Mouse (Mus musculus): ENCODE results near the gene Pdss2.

Gene Pdss2

DNA sequence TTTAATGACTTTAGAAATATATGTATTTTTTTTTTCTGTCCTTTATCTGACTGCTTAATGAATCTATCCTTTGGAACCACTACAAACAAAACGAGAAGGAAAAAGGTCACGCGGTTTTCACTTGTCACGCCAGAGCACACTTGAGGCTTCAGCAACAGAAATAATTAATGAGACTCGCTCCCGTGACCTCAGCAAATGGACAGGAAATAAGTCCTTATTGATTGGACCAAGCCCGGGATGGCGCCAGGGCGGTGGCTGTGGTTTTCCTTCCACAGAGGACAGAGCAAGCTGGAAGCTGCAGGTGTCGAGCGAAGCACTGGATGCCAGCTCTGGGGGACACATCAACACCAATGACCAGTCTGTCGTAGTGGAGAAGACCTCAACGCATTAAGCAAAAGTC is 218.8 kb downstream of the Pdss2 start:
- no peak for DNase-seq (ENCODE audit: low read depth)

DNA sequence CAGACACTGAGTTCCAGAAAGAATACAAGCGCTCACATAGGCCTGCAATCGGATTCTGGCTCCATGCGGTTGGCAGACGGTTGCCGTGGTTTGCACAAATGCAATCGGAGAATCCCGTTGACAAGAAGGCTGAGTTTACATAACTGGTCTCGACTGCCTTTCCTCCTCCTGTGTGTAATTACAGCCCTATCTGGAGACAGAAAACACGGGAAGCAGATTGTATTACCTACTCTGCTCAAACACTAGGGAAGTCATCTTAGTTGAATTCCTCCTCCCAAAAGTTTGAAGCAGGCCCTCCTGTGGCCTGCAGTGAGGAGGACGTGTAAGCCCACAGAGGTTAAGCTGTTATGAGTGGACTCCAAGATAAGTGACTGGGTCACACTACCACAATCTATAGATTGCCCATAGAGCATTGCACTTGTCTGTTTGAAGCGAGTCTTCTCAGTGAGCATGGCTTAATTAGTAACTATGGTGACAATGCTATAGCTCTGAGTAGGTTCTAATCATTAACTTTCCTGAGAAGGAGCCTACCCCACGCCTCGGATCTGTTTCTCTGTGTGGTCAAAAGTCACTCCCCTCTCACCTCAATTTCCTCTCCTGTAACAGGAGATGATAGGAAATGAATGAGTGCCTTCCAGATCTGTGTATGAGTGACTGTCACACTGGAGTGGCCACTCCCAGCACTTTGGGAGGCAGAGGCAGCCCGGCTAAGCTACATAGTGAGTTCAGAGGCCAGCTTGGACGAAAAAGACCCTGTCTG is 219.9 kb downstream of the Pdss2 start:
- no peak for DNase-seq (ENCODE audit: low read depth)

DNA sequence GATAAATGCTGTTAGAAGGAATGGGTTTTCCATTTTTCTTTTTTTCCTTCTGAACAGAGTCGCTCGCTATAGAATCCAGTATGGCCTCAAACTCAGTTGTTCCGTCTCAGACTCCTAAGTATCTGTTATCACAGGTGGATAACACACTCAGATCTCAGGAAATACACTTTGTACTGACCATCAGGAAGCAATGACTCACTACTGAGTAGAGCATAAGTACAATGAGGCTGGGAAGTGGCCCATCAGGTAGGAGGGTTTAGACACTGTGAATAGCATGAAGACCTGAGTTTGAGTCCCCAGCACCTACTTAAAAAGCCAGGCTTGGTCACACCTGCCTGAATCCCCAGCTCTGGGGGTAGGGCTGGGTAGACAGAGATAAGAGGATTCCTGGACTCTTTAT is 227.4 kb downstream of the Pdss2 start:
- no peak for DNase-seq (ENCODE audit: low read depth)

DNA sequence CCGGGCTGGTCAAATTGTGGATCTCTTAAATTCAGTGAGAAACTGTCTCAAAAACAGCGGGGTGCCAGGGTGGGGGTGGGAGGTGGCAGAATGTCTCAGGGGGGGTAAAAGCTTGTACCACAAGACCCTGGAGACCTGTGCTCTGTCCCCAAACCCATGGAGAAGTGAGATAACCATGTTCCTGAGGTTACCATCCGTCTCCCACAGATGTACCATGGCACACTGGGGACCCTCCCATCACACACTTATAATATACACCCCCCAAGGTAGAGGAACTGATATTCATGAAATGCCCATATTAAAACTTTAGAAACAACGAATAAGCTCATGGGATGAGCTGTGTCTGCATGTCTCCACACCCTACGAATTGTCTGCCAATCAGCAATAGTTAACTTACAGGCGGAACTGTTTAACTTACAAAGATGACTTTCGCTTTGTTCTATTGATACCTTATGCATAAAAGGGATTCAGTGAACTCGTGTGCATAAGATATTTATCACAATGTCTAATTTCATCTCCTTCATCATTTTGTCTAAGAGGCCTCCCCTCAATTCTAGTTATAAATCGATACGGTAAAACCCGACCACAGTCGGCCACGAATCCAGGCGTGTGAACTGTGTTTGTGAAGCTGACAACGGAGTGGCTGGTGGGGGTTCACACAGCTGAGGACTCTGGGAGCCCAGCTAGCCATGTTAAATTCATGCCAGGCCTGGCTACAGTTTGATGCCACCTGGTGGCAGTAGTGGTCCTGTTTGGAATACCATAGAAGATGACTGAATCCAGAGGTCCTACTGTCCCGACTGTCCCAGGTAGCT is 230.8 kb downstream of the Pdss2 start:
- DNase-seq (ENCODE audit: low read depth): peak; percentile 31

DNA sequence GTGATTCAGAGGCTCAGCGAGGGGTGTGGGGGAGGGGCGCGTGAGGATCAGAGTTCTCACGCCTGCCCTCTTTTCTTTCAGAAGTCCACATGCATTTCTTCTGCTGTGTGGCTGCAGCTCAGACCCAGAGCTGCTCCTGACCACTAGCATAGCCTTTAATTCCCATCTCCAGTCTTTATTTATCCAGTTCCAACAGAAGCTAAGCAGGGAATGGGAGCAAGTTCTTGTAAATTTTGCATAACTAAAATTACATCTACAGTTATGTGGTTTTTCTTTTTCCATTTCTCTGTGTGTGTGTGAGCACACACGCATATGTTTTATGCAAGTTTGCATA is 231.3 kb downstream of the Pdss2 start:
- DNase-seq (ENCODE audit: low read depth): no peak

DNA sequence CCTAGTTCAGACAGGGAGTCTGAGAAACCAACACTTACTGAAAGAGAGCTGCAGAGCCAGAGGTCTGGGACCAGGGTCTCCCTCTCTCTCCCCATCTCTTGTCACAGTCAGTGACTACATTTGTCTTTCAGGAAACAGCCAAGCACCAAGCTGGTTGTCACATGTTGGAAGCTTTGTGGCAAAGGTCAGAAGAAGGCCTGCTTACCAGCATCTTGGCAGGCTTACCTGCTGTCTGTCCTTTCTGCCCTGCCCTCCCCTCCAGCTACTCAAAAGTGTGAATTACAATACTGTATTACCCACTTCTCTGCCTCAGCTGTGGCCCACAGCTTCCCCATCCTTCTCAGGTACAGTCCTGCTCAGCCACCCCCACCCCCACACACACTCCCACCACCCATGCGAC is 232.9 kb downstream of the Pdss2 start:
- DNase-seq (ENCODE audit: low read depth): no peak

DNA sequence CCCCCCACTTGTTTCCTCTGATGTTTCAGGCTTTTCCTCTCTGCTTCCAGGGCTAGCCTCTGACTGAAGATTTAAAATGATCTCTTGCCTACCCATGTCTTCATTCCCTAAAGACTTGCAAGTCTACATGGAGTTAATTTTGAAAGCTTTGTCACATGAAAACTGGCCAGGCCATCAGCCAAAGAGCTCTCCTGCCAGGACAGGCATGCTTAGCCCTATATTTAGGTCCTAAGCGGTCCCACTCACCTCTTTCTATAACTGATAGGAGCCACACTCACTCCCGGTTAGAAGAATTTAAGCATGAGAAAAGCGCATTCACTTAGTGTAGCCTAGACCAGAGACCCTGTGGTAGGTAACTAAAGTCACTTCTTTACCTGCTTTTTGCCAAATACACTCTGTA is 233.4 kb downstream of the Pdss2 start:
- no peak for DNase-seq (ENCODE audit: low read depth)

DNA sequence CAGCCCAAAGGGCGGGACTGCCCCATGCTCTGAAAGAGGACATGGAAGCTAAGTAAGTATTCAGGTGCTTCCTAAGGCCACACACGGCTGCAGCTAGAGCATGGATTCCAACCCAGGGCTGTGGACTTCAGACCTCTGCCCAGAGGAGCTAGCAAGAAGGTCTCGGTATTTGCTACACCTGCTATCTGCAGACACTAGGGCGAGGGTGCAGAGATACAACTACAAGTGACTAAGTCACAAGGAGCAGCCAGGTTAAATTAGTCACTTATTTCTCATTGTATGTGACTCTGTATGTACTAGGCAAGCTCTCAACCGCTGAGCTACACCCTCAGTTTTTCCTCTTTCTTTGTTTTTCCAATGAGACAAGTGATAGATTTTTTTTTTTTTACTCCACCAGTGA is 241.5 kb downstream of the Pdss2 start:
- no peak for DNase-seq (ENCODE audit: low read depth)

DNA sequence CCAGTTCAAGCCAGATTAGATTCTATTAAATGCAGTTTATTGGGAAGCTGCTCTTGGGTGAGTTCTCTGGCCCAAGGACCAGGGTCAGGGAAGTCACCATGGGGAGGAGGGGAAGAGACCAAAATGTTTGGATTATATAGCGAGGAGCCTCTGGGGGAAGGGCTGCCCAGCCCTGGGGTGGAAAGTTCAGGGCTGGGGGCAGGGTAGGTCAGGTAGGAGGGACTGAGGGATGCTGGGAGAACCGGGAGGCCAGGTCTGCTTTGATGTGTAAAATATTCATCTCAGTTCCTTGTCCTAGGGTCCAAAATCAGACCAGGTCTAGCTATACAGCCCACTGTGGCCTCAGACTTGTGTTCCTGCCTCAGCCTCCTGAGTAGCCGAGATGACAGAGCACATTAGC is 241.9 kb downstream of the Pdss2 start:
- no peak for DNase-seq (ENCODE audit: low read depth)

DNA sequence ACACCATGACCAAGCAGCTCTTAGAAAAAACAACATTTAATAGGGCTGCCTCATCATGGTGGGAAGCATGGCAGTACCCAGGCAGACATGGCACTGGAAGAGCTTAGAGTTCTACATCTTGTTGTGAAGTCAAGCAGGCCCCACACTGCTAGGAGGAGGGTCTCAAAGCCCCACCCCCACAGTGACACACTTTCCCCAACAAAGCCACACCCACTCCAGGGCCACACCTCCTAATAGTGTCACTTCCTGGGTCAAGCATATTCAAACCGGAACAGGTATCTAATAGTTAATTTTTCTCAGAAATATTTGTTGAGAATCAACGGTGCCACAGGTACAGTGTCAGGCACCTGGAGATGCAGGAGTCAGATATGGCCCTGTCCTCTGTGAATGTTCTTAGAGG is 244.9 kb downstream of the Pdss2 start:
- no peak for DNase-seq (ENCODE audit: low read depth)

DNA sequence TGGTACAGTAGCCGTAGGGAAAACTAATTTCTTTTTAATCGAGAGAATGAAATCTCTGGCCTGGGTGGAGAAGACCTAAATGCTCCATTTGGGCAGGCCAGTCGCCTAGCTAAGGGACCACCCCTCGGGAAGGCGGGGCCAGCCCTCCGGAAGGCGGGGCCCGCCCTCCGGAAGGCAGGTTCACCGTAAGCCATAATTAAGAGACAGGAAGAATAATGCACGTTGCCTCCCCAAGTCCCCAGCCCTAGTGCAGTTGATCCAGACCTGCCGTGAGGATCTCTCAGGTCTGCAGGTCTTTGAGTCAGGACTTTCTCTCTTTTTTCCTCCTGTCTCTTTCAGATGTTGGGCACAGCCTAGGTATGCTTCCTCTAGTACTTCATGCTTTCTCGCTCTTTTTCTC is 246.4 kb downstream of the Pdss2 start:
- DNase-seq (ENCODE audit: low read depth): no peak

DNA sequence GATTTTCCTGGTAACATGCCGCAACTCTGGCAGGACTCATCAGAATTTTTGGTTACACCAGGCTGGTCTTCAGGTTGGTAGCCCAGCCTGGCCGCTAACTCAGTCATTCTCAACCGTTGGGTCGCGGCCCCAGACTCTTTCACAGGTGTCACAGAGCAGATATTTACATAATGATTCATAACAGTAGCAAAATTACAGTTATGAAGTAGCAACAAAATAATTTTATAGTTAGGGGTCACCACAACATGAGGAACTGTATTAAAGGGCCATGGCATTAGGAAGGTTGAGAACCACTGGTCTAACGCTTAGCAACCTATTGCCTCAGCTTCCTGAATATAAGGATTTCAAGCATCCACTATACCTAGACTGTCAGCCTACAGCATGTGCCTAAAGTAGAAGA is 247.0 kb downstream of the Pdss2 start:
- DNase-seq (ENCODE audit: low read depth): no peak

DNA sequence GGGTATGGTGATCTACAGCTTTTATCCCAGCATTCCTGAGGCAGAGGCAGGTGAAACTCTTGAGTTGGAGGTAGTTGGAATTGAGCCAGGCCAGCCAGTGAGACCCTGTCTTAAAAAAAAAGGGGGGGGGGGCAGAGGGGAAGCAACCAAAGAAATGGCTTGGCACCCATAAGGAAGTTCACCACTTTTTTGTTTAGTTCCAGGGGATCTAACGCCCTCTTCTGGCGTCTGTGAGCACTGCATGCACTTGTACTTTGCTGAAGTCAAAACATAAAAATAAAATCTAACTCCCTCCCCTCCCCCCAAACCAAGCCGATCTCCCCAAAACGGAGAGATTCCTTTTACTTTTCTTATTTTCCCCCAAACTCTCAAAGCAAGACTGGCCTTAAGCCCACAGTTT is 254.1 kb downstream of the Pdss2 start:
- no peak for DNase-seq (ENCODE audit: low read depth)

DNA sequence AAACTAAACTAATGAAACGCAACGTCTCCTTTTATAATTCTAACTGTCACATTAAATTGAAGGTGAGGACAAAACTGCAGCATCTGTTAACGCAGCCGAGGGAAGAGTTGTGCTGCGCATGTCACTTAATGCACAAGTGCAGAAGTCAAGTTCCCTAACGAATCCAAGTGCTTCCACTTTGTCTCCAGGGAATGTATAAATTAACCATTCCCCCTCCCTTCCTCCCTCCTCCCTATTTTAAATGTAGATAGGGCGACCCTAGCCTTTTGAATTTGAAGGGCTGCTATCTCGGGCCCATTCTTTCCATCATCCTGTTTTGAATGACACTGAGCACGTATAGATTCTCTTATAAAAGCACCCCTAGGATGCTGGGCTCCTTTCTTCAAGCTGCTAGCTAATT is 256.2 kb downstream of the Pdss2 start:
- no peak for DNase-seq (ENCODE audit: low read depth)

DNA sequence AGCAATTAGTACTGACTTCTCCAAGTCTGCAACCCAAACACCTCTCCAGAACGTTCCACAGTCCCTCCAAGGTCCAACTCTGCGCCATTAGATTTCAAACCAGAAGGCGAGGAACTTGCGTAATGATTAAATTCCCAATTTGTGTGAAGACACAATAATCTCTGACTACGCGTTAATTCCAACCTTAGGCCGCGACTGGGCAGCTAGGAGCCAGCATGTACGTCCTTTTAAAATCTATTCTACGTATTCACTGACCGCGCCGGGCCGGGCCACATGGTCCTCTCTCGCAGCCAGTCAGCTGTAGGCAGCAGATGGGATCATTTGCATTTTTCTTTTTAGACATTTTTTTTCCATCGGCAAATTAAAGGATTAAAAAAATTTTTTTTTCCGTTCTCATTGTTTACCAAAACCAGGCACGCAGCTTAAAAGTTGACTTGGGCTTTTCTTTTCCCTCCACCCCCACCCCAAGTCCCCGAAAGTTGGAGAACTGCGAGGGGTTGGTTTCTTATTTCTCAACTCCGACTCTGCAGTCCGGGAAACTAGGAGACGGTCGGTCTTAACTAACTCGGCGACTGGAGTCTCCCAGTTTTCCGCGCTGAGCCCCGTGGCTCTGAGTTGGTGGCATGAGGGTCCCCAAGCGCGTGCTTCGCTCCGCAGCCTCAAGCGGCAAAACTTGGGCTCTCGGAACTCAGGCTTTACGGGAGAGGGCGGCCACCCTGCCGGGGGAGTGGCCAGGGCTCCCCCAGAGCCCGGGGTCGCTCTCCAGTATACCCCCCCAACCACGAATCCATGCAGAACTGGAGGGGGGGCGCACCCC is 256.8 kb downstream of the Pdss2 start:
- no peak for DNase-seq (ENCODE audit: low read depth)

DNA sequence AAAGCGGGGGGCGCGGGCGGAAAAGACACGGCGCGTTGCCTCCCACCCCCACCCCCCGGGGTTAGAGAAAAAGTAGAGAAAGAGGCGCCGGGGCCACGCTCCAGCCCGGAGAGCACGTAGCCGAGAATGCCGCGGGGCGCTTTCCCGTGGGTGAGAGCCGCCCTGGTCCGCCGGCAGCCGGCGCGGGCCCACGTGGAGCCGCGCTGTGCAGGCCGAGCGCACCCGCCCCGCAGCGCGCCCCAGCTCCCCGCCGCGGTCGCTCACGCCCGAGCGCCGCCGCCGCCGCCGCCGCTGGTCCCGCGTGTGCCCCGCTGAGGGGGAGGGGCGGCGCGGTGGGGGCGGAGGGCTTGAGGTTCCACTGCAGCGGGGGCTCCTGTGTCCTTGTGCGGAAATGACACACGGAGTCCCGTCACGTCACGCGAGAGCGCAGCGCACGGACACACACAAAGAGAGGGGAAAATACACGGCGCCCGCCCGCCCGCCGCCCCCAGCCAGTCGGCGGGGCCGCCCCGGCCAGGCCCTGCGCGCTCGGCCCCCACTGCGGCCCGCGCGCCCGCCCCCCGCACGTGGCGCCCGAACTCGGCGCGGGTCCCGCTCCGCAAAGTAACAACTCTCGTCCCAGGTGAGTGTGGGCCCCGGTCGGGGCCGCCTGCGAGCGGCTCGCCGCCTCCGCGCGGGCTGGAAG is 257.6 kb downstream of the Pdss2 start, which contains the start of gene Bend3:
TSS of gene Bend3 (plus strand) at position 81 of the 685 bp plus-strand sequence.
- DNase-seq (ENCODE audit: low read depth): no peak

DNA sequence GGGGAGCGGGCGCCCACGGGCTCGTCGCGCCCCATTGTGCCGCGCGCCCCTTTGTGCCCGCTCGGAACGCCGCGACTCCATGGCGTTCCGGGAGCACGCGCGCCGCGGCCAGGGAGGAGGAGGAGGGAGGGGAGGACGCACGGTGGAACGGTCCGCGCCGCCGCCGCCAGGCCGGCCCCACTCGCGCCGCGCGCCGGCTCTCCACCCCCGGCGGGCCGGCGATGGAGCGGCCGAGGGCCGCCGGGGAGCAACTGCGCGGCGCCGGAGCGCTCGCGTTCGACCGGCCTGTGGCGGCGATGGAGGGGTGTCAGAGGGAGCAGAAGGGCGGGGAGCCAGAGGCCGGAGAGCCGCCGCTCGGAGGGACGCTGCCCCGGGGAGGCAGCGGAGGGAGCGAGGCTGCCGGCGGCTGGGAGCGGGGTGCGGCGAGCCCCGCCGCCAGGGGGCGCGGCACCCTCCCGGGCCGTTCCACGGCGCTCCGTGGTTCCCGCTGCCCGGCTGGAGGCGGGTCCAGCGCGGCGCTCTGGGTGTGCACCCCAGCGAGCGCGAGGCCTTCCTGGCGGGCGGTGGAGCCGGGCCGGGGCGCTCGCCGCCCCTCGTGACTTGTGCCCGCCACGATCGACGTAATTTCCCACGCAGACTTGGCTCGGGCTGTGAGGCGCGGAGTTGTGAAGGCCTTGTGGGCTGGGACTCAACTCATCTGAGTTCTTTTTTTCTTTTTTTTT is 258.3 kb downstream of the Pdss2 start:
- DNase-seq (ENCODE audit: low read depth): peak; percentile 72

DNA sequence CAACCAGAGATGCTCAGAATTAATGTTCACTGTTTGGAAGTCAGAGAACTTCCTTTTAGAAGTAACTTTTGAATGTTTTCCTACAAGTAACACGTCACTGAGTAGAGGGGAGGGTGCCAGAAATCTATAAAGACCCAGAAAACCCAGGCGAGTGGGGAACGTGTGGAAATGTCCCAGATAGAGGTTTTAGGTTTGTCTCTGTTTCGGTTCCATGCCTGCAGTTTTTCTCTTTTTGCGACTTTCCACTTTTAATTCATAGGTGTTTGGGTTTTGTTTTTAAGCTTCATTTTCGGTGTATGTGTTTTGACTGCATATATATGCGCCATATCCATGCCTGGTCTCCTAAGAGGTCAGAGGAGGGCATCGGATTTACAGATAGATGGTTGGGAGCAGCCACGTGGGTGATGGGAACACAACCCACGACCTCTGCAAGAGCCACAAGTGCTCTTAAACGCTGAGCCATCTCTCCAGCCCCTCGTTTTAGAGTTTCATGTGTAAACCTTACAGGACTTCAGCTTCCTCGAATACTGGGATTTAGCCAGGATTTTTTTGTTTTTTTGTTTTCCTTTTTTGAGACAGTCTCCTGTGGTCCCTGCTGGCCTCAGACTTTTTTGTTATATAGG is 259.1 kb downstream of the Pdss2 start:
- no peak for DNase-seq (ENCODE audit: low read depth)

DNA sequence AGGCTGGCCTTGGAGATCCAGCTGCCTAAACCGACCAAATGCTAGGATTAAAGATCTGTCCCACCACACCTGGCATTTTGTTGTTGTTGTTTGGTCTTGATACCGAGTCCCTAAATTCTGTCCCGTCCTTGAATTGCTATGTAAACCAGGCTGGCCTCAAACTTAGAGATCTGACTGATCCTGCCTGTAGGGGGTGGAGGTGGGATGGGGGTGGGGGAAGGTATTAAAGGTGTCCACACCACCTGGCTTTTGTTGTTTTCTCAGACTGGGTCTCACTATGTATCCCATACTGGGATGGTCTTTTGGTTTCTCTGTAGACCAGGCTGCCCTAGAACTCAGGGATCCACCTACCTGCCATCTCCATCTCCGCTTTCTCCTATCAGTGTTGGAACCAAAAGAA is 259.9 kb downstream of the Pdss2 start:
- DNase-seq (ENCODE audit: low read depth): no peak

DNA sequence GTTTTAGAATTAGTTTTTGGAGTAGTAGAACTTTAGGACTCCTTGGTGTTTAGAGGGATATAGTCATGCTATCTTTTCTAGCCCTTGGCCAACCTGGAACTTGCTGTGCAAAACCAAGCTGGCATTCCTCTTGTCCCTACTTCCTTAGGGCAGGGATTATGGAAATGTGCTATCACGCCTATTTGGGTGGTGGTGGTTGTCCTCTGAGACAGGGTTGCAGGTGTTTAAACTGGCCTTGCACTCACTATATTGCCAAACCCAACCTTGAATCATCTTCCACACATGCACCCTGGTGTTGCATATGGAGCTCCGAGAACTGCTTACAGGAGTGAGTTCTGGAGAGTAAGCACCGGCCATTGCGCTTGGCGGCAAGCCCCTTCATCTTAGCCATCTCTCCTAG is 260.7 kb downstream of the Pdss2 start:
- DNase-seq (ENCODE audit: low read depth): no peak

DNA sequence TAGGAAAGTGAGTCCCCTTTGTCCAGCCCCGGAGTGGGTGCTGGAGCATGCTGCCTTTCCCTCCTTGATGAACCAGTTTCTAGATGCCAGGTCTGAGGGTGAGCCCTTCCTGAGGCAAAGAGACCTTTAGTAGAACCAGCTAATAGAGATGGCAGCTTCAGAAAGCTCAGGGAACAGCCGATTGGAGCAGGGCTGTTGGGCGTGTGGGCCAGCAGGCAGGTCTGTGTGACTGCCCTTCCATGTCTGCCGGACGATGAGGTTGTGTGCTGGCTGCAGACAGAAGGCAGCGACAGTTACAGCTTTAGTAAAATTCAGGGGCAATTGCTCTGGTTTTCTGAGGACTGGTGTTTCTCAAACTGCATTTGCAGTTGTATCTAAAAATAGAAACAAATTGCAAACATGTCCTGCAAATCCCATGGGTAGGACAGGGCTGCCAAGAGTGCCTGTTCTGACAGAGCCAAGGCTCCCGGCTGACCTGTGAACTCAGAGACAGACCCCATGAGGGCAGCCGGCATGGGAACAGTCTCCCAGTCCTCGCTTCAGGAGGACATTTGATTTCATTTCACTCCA is 262.2 kb downstream of the Pdss2 start:
- peak; percentile 27 for DNase-seq (ENCODE audit: low read depth)
